Mouse (Mus musculus) bone marrow macrophage, adult 2 months (primary cell): ENCODE data around the gene Olfr1321. TPM values are rescaled to one million over a fixed set of nuclear protein-coding genes. Genes with fewer than 3 reads are reported as not detected.

Experiments
- H3K27ac ChIP-seq: 2 replicates; pipeline ENCODE4 v1.5.1; 2012; ENCODE audit warnings: low read depth, low read length; ENCODE audit not compliant: insufficient read depth
- H3K4me1 ChIP-seq: 2 replicates; pipeline ENCODE4 v1.6.1; 2012; ENCODE audit warnings: low read length; ENCODE audit not compliant: control insufficient read depth, insufficient read depth
- H3K4me3 ChIP-seq: 2 replicates; pipeline ENCODE4 v1.5.1; 2012; ENCODE audit warnings: mild to moderate bottlenecking, low read length, moderate library complexity; ENCODE audit not compliant: insufficient read depth
- CTCF ChIP-seq: IDR thresholded peaks from 2 replicates; pipeline ENCODE4 v1.5.1; 2012; ENCODE audit warnings: low read depth, mild to moderate bottlenecking, low read length, moderate library complexity
- POLR2A ChIP-seq: IDR thresholded peaks from 2 replicates; pipeline ENCODE4 v1.6.1; 2012; ENCODE audit warnings: mild to moderate bottlenecking, low read depth, low read length, borderline replicate concordance
- polyA plus RNA-seq: library from polyadenylated mRNA; stranded (reverse); fragments of >200 nt; gene quantifications from 2 replicates; pipeline ENCODE4 v1.2.4, GENCODE M21; 2012; ENCODE audit not compliant: missing spikeins, insufficient read depth, insufficient read length

Gene Olfr1321
- not detected in 2 replicates for polyA plus RNA-seq

GRCm38 (mm10) chrX:49734959-49735358 is at the start of gene Olfr1321:
Olfr1321 (minus strand) TSS chrX:49735059.
- Histone ChIP-seq H3K4me1 (no peaks in the 10 kb centered on the region), H3K4me3 (no peak within 1 kb of the TSS), H3K27ac (no peak within 1 kb of the TSS)
- no peak for TF ChIP-seq CTCF
- TF ChIP-seq POLR2A = no peak

- no peak for TF ChIP-seq CTCF
- no peak for TF ChIP-seq POLR2A
- no peak overlapping the region for H3K4me3 ChIP-seq
- no peaks in the 10 kb centered on the region for H3K4me1 ChIP-seq
- H3K27ac ChIP-seq = no peak overlapping the region
These were observed 36.0 kb upstream of the Olfr1321 start for GRCm38 (mm10) chrX:49770828-49771227.

- H3K4me3 ChIP-seq = no peak overlapping the region
- no peak overlapping the region for H3K27ac ChIP-seq
- TF ChIP-seq POLR2A (no peak), CTCF (no peak)
- no peaks in the 10 kb centered on the region for H3K4me1 ChIP-seq
These were observed 10.3 kb upstream of the Olfr1321 start for GRCm38 (mm10) chrX:49745192-49745591.

Other genes starting within 250 kb of the Olfr1321 start
- not detected in 2 replicates for gene Olfr1320, start 62.7 kb downstream of the Olfr1321 start, polyA plus RNA-seq
- gene Igsf1, start 62.7 kb upstream of the Olfr1321 start, polyA plus RNA-seq = not detected in 2 replicates
- 0.13 TPM in 1 of 2 replicates, not detected in the other for gene Olfr1322, start 156.4 kb upstream of the Olfr1321 start, polyA plus RNA-seq